Mouse (Mus musculus) stomach, postnatal 0 days (tissue): ENCODE measurements around the gene Bsn. TPM values are rescaled to one million over a fixed set of nuclear protein-coding genes. Genes with fewer than 3 reads are reported as not detected.

Experiments used
- ATAC-seq: fragments of 200-750 bp; cut with Nextera tagmentation; 2 replicates; pipeline ENCODE4 v1.8.0; 2017; ENCODE audit not compliant: low FRiP score, low TSS enrichment
- DNase-seq: peaks from one replicate; pipeline ENCODE4 v3.0.0-alpha.2; 2016; ENCODE audit warnings: low spot score
- H3K27ac ChIP-seq: fragments of 300-500 bp; sonication (generic); replicated peaks from 2 replicates; pipeline ENCODE4 v1.5.1; 2014; ENCODE audit warnings: mild to moderate bottlenecking, control low read depth
- H3K27me3 ChIP-seq: fragments of 300-500 bp; sonication (generic); 2 replicates; pipeline ENCODE4 v1.6.1; 2014; ENCODE audit warnings: low read length; ENCODE audit not compliant: control insufficient read depth, insufficient read depth
- H3K36me3 ChIP-seq: fragments of 300-500 bp; sonication (generic); 2 replicates; pipeline ENCODE4 v1.6.1; 2014; ENCODE audit warnings: low read length, mixed read lengths; ENCODE audit not compliant: control insufficient read depth, insufficient read depth
- H3K4me1 ChIP-seq: fragments of 300-500 bp; sonication (generic); replicated peaks from 2 replicates; pipeline ENCODE4 v1.6.1; 2014; ENCODE audit warnings: antibody characterized with exemption; ENCODE audit not compliant: control insufficient read depth, insufficient read depth
- H3K4me2 ChIP-seq: fragments of 300-500 bp; sonication (generic); replicated peaks from 2 replicates; pipeline ENCODE4 v1.6.1; 2014; ENCODE audit warnings: low read depth, mild to moderate bottlenecking, control low read depth, moderate library complexity
- H3K4me3 ChIP-seq: fragments of 300-500 bp; sonication (generic); 2 replicates; pipeline ENCODE4 v1.5.1; 2014; ENCODE audit warnings: low read depth, low read length, control low read depth
- H3K9ac ChIP-seq: fragments of 300-500 bp; sonication (generic); 2 replicates; pipeline ENCODE4 v1.6.1; 2014; ENCODE audit warnings: mild to moderate bottlenecking, low read length, control low read depth, mixed read lengths
- H3K9me3 ChIP-seq: fragments of 300-500 bp; sonication (generic); 2 replicates; pipeline ENCODE4 v1.6.1; 2016; ENCODE audit warnings: low read length; ENCODE audit not compliant: control insufficient read depth
- CTCF ChIP-seq: IDR thresholded peaks from 2 replicates; pipeline ENCODE4 v1.5.1; 2016; ENCODE audit warnings: antibody characterized with exemption, low read depth, mild to moderate bottlenecking, moderate library complexity
- EP300 ChIP-seq: optimal IDR thresholded peaks from 2 replicates; pipeline ENCODE3; 2016; ENCODE audit warnings: antibody characterized with exemption
- WGBS: fragments of 180-500 bp; shearing (Covaris S2); extraction: QIAGEN DNeasy Blood & Tissue Kit; methylation state at CpG from one replicate; pipeline ENCODE4 v1.1.7; 2014; 5-methylcytosine and 5-hydroxymethylcytosine counted together
- polyA plus RNA-seq: library from polyadenylated mRNA; unstranded; fragments of >200 nt; fragmentation: Nextera tagmentation; extraction: Ambion mirVana; gene quantifications from 2 replicates; pipeline ENCODE4 v1.2.1, GENCODE M21; 2015

Gene Bsn
- polyA plus RNA-seq, 1 experiment from 2014 or later = 1.6 TPM

DNA sequence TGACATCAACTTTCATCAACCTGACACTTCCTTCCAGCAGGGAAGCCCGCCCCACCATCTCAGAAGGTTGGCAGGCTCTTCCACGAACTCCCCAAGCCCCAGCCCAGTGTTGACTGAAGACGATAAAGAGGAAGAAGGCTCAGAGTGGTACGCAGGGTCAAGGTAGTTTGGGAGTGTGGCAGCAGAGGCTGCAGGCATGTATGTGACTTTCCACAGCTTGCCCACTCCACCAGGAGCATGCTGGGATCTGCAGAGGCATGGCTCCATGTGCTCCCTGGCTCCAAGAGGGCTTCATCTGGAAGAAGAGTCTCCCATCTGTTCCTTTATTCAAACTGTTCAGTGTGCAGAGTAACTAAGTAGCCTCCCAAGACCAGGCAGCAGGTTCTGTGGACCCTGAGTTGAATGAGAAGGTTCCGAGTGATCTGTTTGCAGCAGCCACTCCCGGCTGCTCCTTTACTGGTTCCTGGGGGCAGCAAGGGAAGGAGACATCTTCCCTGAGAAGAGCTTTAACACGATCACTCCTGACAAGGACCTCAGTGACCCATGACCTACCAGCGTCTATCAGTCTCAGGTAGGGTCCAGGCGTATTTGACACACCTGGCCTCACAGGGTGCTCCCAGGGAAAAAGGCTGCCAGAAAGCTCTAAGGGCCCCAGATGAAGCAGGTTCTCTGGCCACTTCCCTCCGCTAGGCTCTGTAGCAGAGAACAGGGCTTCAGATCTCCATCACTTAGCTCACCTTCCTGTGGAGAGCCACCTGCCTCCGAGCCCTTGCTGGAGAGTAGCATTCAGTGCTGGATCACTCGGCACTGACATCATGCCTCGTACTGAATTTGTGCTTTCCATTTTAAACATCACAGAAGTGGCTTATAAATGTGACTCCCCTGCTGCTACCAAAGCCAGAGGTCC, 60.9 kb downstream of the Bsn start:
- Histone ChIP-seq H3K27me3 (no peaks in the 10 kb centered on the region), H3K4me1 (no peaks in the 10 kb centered on the region)

DNA sequence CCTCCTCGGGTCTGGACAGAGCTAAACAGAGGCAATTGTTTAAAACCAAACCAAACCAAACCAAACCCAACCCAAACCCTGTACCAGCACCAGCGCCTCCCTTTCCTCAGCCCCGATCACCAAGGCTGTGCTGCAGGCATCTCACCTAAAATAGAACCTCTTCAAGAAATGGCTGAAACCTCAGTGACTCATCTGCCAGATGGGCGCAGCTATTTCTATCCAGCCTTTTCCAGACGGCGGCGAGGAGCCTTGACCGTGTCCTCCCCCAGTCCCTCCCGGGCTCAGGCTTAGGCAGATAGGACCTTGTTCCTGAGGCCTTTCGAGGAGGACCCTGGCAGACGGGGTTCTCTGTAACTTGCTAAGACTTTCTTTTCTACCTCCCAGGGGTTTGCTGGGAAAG, 61.9 kb downstream of the Bsn start:
- no peak overlapping the region for H3K27ac ChIP-seq
- no peaks in the 10 kb centered on the region for H3K36me3 ChIP-seq
- no peaks in the 10 kb centered on the region for H3K9me3 ChIP-seq
- WGBS = 81% methylated on average over 11 of the region's 11 CpGs
- H3K4me1 ChIP-seq = no peaks in the 10 kb centered on the region
- H3K27me3 ChIP-seq = no peaks in the 10 kb centered on the region
- no peak overlapping the region for H3K4me2 ChIP-seq
- no peak for DNase-seq
- no peak overlapping the region for H3K9ac ChIP-seq
- no peak for ATAC-seq
- H3K4me3 ChIP-seq = no peak overlapping the region
- TF ChIP-seq EP300 (no peak), CTCF (no peak)

More for the DNA sequence above, 60.9 kb downstream of the Bsn start:
- WGBS = 73% methylated on average over 13 of the region's 13 CpGs
- Histone ChIP-seq H3K9ac (no peak overlapping the region), H3K36me3 (no peaks in the 10 kb centered on the region), H3K4me3 (no peak overlapping the region), H3K27ac (no peak overlapping the region), H3K9me3 (no peaks in the 10 kb centered on the region), H3K4me2 (no peak overlapping the region)
- no peak for TF ChIP-seq EP300
- no peak for TF ChIP-seq CTCF
- DNase-seq (no peak), ATAC-seq (no peak)

DNA sequence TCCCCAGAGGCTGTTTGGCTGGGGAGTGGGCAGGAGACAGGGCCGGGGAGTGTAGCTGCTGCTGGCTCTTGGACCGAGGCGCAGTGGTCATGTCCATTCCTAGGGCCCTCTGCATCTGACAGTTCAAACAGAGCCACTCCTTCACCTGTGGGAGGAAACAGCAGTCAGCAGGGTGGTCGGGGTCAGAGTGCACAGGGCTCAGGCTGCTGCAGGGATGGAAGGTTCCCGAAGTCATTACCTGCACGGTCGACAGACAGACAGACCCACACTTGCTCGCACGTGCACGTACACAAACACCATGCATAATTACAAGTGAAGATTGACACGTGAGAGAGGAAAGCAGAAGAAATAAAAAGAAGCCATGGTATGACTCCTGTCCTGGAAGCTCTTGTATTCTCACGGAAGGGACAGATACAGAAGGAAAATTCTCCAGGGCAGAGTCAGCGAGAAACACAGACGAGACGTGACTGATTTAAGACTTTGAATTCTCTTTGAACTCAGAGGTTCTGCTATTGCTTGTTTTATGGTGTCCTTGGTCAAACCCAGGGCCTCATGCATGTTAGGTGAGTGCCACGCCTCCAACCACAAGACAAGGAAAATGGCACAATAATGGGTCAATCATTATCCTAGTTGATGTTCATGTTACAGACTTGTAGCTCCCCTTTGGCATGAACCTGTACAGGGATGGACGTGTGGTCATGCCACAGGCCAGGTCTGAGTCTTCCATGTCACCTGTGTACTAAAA, 63.6 kb downstream of the Bsn start:
- no peak overlapping the region for H3K4me2 ChIP-seq

DNA sequence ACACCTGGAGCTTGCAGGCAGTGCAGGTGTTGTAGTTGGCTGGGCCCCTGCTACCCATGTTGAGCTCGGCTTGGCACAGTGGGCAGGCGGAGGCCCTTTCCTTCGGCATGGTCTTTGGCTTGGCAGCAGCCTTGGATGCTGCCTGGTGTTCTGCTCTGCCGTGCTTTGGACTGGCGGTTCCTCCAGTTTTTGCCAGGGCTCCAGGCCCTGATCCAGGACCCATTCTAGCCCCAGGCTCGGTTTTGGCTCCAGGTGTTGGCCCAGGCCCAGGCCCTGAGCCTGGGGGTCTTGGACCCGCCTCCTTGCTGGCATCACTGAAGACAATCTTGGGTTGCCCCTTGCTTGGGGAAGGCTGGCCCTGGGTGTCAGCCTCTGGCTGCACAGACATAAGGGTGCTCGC, 64.5 kb downstream of the Bsn start:
- Histone ChIP-seq H3K9ac (no peak overlapping the region), H3K27ac (no peak overlapping the region), H3K27me3 (no peaks in the 10 kb centered on the region), H3K36me3 (no peaks in the 10 kb centered on the region), H3K4me1 (no peaks in the 10 kb centered on the region), H3K9me3 (no peaks in the 10 kb centered on the region), H3K4me2 (no peak overlapping the region), H3K4me3 (no peak overlapping the region)
- 89% methylated on average over 8 of the region's 8 CpGs for WGBS
- DNase-seq (no peak), ATAC-seq (no peak)
- TF ChIP-seq EP300 (no peak), CTCF (no peak)

More for the DNA sequence above, 63.6 kb downstream of the Bsn start:
- Histone ChIP-seq H3K9ac (no peak overlapping the region), H3K36me3 (no peaks in the 10 kb centered on the region), H3K4me3 (no peak overlapping the region), H3K27ac (no peak overlapping the region), H3K9me3 (no peaks in the 10 kb centered on the region), H3K4me1 (no peaks in the 10 kb centered on the region), H3K27me3 (no peaks in the 10 kb centered on the region)
- no peak for DNase-seq
- TF ChIP-seq CTCF = no peak
- no peak for TF ChIP-seq EP300
- WGBS = 72% methylated on average over 17 of the region's 17 CpGs
- ATAC-seq = no peak

DNA sequence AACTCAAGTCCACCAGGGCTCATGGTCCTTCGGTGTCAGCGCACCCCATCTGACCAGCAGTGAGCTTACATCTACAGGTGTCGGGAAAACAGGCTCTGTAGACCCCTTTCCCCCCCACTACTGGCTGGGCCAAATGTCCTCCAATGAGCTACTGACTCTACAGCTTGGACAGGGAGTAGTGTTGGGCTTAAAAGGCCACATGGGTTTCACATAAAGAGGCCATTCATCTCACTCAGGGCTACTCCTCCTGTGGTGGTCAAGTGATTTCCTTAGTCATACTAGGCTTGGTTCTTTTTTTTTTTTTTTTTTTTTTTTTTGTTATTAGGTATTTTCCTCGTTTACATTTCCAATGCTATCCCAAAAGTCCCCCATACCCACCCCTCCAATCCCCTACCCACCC, 66.3 kb downstream of the Bsn start:
- DNase-seq (no peak), ATAC-seq (no peak)
- H3K4me1 ChIP-seq = peaks cover 3% of the 10 kb centered on the region; the same call in 1 of the 2 replicates
- 74% methylated on average over 4 of the region's 4 CpGs for WGBS
- no peak for TF ChIP-seq CTCF
- TF ChIP-seq EP300 = no peak
- H3K4me2 ChIP-seq = no peak overlapping the region
- no peak overlapping the region for H3K27ac ChIP-seq
- no peaks in the 10 kb centered on the region for H3K27me3 ChIP-seq
- no peaks in the 10 kb centered on the region for H3K36me3 ChIP-seq
- H3K4me3 ChIP-seq = no peak overlapping the region
- no peak overlapping the region for H3K9ac ChIP-seq
- H3K9me3 ChIP-seq = no peaks in the 10 kb centered on the region
